Mouse (Mus musculus): ENCODE data around the gene Nuak1.

DNA sequence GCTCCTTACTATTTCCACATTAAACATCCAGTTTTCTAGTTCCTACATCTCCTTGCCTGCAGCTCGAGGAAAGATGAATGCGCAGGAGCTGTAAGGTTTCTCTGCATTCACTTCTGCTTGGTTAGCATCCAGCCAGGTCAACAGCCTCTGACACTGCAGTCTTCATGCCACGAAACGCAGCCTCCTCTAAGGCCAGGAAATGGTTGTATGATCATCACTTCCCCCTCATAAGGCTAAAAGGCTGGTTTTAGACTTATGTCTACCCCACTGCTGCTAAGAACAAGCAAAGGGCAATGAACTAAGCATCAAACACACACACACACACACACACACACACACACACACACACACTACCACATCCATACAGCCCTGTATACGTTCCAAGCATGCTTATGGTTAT is 16.5 kb downstream of the Nuak1 start:
- no peak for TF ChIP-seq POLR2A (IDR thresholded peaks at IDR 0.05; ENCODE audit: extremely low read depth, insufficient read depth, low read length)
- no peak for TF ChIP-seq CTCF (IDR thresholded peaks at IDR 0.05; ENCODE audit: extremely low read depth, insufficient read depth, low read length)
